Mouse (Mus musculus) neural tube, embryonic 11.5 days (tissue): ENCODE results near the gene Lep. TPM values are rescaled to one million over a fixed set of nuclear protein-coding genes. Genes with fewer than 3 reads are reported as not detected.

Experiments used
- ATAC-seq: fragments of 200-750 bp; cut with Nextera tagmentation; 2 replicates; pipeline ENCODE4 v1.8.0; 2017; ENCODE audit warnings: moderate number of reproducible peaks, mild to moderate bottlenecking, moderate TSS enrichment, moderate library complexity; ENCODE audit not compliant: insufficient read depth, low FRiP score, low TSS enrichment
- DNase-seq: peaks from one replicate; pipeline ENCODE4 v3.0.0-alpha.2; 2015; ENCODE audit warnings: low spot score
- H3K27ac ChIP-seq: fragments of 300-500 bp; sonication (generic); 2 replicates; pipeline ENCODE4 v1.5.1; 2014; ENCODE audit warnings: low read depth, mild to moderate bottlenecking, low read length
- H3K27me3 ChIP-seq: fragments of 300-500 bp; sonication (generic); 2 replicates; pipeline ENCODE4 v1.6.1; 2014; ENCODE audit warnings: mild to moderate bottlenecking, low read length, mixed read lengths; ENCODE audit not compliant: control insufficient read depth, insufficient read depth
- H3K36me3 ChIP-seq: fragments of 300-500 bp; sonication (generic); 2 replicates; pipeline ENCODE4 v1.6.1; 2014; ENCODE audit warnings: mild to moderate bottlenecking, low read length, moderate library complexity, mixed read lengths; ENCODE audit not compliant: control insufficient read depth, insufficient read depth
- H3K4me1 ChIP-seq: fragments of 300-500 bp; sonication (generic); 2 replicates; pipeline ENCODE4 v1.6.1; 2014; ENCODE audit warnings: low read length, mixed read lengths; ENCODE audit not compliant: control insufficient read depth, insufficient read depth
- H3K4me2 ChIP-seq: fragments of 300-500 bp; sonication (generic); 2 replicates; pipeline ENCODE4 v1.6.1; 2014; ENCODE audit warnings: low read depth, mild to moderate bottlenecking, moderate library complexity
- H3K4me3 ChIP-seq: fragments of 300-500 bp; sonication (generic); 2 replicates; pipeline ENCODE4 v1.5.1; 2014; ENCODE audit warnings: low read depth, low read length
- H3K9ac ChIP-seq: fragments of 300-500 bp; sonication (generic); 2 replicates; pipeline ENCODE4 v1.6.1; 2014; ENCODE audit warnings: mild to moderate bottlenecking, low read length
- H3K9me3 ChIP-seq: fragments of 300-500 bp; sonication (generic); 2 replicates; pipeline ENCODE4 v1.6.1; 2016; ENCODE audit warnings: low read length; ENCODE audit not compliant: control insufficient read depth
- WGBS: fragments of 180-500 bp; shearing (Covaris S2); extraction: QIAGEN DNeasy Blood & Tissue Kit; methylation state at CpG from one replicate; pipeline ENCODE4 v1.1.7; 2014; 5-methylcytosine and 5-hydroxymethylcytosine counted together
- polyA plus RNA-seq: library from polyadenylated mRNA; unstranded; fragments of >200 nt; fragmentation: Nextera tagmentation; extraction: Ambion mirVana; gene quantifications from 2 replicates; pipeline ENCODE4 v1.2.1, GENCODE M21; 2014

The Lep gene
- polyA plus RNA-seq, 1 experiment from 2014 or later, result not detected

DNA sequence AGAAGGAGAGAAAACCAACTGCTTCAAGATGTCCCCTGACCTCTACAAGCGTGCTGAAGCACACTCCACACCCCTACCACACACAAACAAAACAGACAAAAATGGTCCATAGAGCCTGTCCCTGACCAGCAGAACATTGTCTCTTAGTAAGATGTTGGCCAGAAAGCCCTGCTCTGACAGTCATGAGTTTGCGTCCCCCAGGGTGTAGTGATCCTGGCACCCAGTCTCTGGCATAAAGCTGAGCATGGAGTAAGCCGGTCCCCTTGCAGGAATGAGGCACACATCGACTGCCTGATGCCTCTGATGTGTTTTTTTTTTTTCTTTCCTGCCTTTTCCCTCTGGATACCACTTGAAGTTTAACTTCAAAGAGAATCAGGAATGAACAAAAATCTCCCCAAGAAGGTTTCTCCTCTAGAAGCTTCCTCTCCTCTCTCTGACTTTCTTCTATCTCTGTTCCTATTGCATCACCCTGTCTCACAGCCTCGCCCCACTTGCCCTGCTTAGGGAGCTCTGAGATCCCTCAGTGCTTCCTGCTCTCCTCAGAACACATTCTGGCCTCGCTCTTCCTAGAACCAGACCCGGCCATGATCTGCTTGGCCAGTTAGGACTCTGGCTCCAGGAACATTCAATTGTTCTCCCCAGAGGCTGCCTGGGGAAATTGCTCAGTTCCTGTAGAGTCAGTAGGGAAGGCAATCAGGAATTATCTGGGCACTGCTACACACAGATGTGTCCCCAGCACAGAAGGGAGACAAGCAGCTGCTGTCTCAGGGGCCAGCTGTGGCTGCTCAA lies 28.1 kb downstream of the Lep start:
- Histone ChIP-seq H3K4me1 (no peaks in the 10 kb centered on the region), H3K36me3 (no peaks in the 10 kb centered on the region), H3K27me3 (no peaks in the 10 kb centered on the region), H3K4me3 (no peak overlapping the region), H3K27ac (no peak overlapping the region), H3K9ac (no peak overlapping the region), H3K9me3 (no peaks in the 10 kb centered on the region), H3K4me2 (no peak overlapping the region)
- ATAC-seq, result no peak
- 74% methylated on average over 7 of the region's 7 CpGs for WGBS
- DNase-seq, result peak; percentile 29

DNA sequence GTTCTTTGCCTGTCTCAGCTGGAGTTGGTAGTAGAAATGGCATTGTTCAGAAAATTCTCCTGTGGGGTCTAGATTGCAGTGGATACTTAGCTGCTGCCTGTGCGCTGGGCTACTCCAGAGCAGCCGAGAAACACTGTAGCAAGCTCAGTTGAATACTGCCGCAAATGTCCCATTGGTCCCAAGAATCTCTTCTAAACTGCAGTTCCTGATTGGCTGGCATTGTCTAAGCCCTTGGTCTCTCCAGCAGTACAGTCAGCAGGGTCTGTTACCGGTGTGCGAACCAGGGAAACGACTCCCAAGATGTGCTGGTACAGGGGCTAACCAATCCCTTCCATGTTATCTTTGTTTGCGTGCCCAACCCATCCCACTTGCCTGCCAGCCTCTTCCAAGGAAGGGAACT lies 32.2 kb downstream of the Lep start:
- Histone ChIP-seq H3K4me1 (no peaks in the 10 kb centered on the region), H3K9me3 (no peaks in the 10 kb centered on the region), H3K27ac (no peak overlapping the region), H3K4me2 (no peak overlapping the region), H3K27me3 (no peaks in the 10 kb centered on the region), H3K36me3 (no peaks in the 10 kb centered on the region), H3K9ac (no peak overlapping the region), H3K4me3 (no peak overlapping the region)
- WGBS, result 80% methylated on average over 7 of the region's 7 CpGs
- no peak for DNase-seq
- no peak for ATAC-seq

DNA sequence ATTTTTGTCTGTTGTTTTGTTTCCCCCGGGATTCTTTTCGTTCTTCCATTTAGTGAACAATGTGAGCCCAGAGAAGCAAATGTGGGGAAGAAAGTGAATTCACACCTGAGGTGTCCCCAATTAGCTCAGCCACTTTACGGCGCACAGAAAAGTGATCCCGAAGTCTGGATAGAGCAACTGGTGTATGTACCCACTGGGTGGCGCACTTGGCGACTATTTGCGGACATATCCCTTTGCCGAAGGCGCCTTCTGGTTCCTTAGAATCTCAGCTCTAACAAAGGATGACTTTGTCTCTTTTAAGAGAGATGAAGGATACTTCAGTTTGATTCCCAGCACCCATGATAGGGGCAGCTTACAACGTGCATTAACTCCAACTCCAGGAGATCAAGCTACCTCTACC lies 32.9 kb downstream of the Lep start:
- ATAC-seq (no peak), DNase-seq (no peak)
- H3K36me3 ChIP-seq, result no peaks in the 10 kb centered on the region
- no peak overlapping the region for H3K9ac ChIP-seq
- no peaks in the 10 kb centered on the region for H3K27me3 ChIP-seq
- no peaks in the 10 kb centered on the region for H3K9me3 ChIP-seq
- H3K4me1 ChIP-seq, result no peaks in the 10 kb centered on the region
- WGBS, result 63% methylated on average over 11 of the region's 11 CpGs
- H3K4me3 ChIP-seq, result no peak overlapping the region
- H3K27ac ChIP-seq, result no peak overlapping the region
- no peak overlapping the region for H3K4me2 ChIP-seq

DNA sequence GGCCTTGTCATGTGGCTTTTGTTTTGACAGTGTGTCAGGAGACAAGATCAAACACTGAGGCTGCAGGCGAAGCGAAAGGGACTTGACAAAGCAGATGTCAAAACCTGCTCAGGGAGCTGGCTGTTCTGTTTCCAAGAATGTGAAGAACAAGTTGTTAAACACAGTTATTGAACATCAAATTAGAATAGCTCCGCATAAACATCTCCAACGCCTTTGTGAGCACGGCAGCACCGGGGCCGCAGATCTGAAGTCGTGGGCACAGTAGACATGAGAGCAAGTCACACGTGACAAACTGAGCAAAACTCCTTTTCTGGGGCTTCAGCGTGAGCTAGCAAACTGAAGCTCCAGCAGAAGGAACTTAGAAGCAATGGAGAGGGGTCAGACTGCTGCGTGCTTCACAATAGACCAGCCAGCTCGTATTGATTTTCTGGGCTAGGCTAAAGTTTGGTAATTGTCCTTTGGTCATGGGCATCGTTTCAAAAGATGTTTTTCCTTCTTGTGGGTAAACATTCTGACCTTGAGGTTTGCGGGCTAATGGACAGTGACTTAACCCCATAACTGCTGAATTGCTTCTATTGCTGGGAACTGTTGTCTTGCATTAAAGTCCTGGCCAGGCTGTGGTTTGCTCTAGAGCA lies 39.6 kb downstream of the Lep start:
- H3K9ac ChIP-seq, result no peak overlapping the region
- H3K36me3 ChIP-seq, result no peaks in the 10 kb centered on the region
- ATAC-seq, result no peak
- no peak overlapping the region for H3K4me3 ChIP-seq
- no peaks in the 10 kb centered on the region for H3K9me3 ChIP-seq
- DNase-seq, result no peak
- H3K27ac ChIP-seq, result no peak overlapping the region
- 78% methylated on average over 14 of the region's 14 CpGs for WGBS
- no peaks in the 10 kb centered on the region for H3K27me3 ChIP-seq
- no peaks in the 10 kb centered on the region for H3K4me1 ChIP-seq
- no peak overlapping the region for H3K4me2 ChIP-seq

DNA sequence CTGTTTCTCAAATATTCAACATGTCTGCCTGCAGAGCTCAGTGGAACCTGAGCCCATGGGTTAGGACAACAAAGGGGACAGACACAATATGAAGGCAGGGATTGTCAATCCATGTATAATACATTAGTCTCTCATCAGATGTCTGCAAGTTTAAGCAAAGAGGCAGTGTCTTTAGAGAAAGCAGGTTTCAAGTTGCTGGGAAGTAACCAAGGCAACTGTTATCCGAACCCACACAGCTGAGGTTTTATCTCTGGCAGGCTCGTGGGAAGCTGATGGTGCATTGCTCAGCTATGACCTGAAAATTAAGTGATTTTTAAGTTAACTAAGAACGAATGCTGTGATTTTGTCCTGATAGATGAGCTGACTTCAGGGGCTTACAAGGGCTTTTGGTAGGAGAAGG lies 40.4 kb downstream of the Lep start:
- H3K27me3 ChIP-seq, result no peaks in the 10 kb centered on the region
- H3K4me3 ChIP-seq, result no peak overlapping the region
- ATAC-seq (no peak), DNase-seq (no peak)
- H3K4me2 ChIP-seq, result no peak overlapping the region
- no peaks in the 10 kb centered on the region for H3K9me3 ChIP-seq
- no peak overlapping the region for H3K27ac ChIP-seq
- H3K4me1 ChIP-seq, result no peaks in the 10 kb centered on the region
- WGBS, result 56% methylated on average over 3 of the region's 3 CpGs
- H3K36me3 ChIP-seq, result no peaks in the 10 kb centered on the region
- H3K9ac ChIP-seq, result no peak overlapping the region

DNA sequence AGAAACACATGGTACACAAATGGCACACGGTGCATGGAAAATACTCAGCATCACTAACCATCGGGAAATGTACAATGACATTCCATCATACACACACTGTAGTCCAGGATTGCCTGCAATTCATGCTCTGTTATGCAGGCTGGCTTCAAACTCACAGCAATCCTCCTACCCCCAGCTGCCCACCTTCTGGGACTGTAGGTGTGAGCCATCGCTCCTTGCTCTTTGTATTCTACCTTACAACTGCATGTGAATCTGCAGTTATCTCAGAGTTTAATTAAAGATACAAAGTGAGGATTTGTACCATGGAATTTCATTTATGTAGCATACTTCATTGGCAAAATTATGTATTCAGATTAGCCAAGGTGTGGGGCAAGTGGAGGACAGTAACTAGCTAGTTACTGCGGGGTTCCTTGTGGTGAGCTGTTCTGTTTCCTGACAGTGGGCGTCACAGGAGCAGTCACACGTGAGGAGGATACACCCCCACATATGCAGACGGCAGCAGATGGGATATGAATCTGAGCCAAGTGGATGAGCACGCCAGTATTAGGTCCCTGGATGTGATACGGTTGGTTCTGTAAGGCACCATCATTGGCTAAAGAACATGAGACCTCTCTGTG lies 41.3 kb downstream of the Lep start:
- no peaks in the 10 kb centered on the region for H3K9me3 ChIP-seq
- H3K9ac ChIP-seq, result no peak overlapping the region
- no peaks in the 10 kb centered on the region for H3K36me3 ChIP-seq
- H3K4me3 ChIP-seq, result no peak overlapping the region
- H3K4me1 ChIP-seq, result no peaks in the 10 kb centered on the region
- H3K4me2 ChIP-seq, result no peak overlapping the region
- no peak overlapping the region for H3K27ac ChIP-seq
- H3K27me3 ChIP-seq, result no peaks in the 10 kb centered on the region
- no peak for DNase-seq
- no peak for ATAC-seq
- WGBS, result 87% methylated on average over 9 of the region's 9 CpGs

DNA sequence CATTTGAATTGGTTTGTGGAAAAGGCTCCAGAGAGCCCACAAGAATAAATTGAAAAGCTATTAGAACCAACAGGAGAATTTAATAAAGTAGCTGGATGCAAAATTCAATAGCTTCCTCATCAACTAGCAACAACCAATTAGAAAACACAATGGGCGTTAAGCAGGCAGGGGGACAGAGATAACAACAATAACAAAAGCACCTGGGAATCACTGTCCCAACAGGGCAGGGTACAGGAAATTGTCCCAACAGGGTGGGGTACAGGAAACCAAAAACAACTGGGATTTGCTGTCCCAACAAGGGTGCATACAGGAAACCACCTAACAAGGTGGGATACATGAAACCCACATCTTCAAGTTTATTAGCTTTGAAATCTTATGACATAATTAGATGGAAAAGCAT lies 48.4 kb downstream of the Lep start:
- H3K4me3 ChIP-seq, result no peak overlapping the region
- no peaks in the 10 kb centered on the region for H3K4me1 ChIP-seq
- WGBS, result 80% methylated on average over 1 of the region's 1 CpGs
- ATAC-seq, result no peak
- no peak overlapping the region for H3K4me2 ChIP-seq
- H3K9me3 ChIP-seq, result 0 out of 2 replicates have a peak, but pooled peaks cover 5% of the 10 kb centered on the region
- no peak for DNase-seq
- H3K27ac ChIP-seq, result no peak overlapping the region
- no peak overlapping the region for H3K9ac ChIP-seq
- no peaks in the 10 kb centered on the region for H3K36me3 ChIP-seq
- no peaks in the 10 kb centered on the region for H3K27me3 ChIP-seq

DNA sequence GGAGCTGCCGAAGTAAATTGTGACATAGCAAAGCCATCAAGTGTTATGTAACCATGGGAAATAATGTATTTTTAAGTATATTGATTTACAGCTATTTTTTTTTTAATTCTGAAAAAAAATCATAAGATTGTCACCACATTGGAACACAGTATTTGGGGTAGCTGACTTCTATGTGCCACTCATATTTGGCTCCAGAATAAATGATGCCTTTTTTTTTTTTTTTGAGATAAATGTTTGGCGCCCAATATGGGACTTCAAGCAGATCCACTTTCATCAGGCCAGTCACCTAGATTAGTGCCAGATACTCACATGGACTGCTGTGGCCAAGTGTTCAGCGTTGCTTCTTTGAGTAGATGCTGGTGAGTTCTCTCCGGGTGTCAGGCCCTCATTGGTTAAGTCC lies 51.5 kb downstream of the Lep start:
- DNase-seq, result no peak

More for the DNA sequence above, 51.5 kb downstream of the Lep start:
- Histone ChIP-seq H3K27me3 (no peaks in the 10 kb centered on the region), H3K9ac (no peak overlapping the region), H3K27ac (no peak overlapping the region), H3K4me1 (no peaks in the 10 kb centered on the region), H3K4me2 (no peak overlapping the region), H3K4me3 (no peak overlapping the region), H3K9me3 (0 out of 2 replicates have a peak, but pooled peaks cover 5% of the 10 kb centered on the region), H3K36me3 (no peaks in the 10 kb centered on the region)
- ATAC-seq, result no peak
- 89% methylated on average over 4 of the region's 4 CpGs for WGBS
